Mouse (Mus musculus) spleen, adult 2 months (tissue): ENCODE data around the gene Smad6.

Source experiments
- CTCF ChIP-seq: fragments of 200-500 bp; IDR thresholded peaks from 2 replicates; pipeline ENCODE4 v1.5.1; 2011; ENCODE audit warnings: mild to moderate bottlenecking, inconsistent platforms; ENCODE audit not compliant: insufficient read depth, insufficient read length, insufficient replicate concordance; ENCODE audit errors: extremely low read depth
- POLR2A ChIP-seq: fragments of 200-500 bp; IDR thresholded peaks from 2 replicates; pipeline ENCODE4 v1.6.1; 2011; ENCODE audit warnings: low read depth, low read length, inconsistent platforms

GRCm38 (mm10) chr9:63970836-63971235 lies 51.0 kb downstream of the Smad6 start:
- TF ChIP-seq CTCF, result no peak
- no peak for TF ChIP-seq POLR2A
